Mouse (Mus musculus) kidney, adult 11 months (tissue): ENCODE measurements around the gene Sap30bp.
A peak's percentile ranks its signal among the peaks of the same experiment; 100 is the strongest.

Source experiments
- DNase-seq: peaks from one replicate; pipeline ENCODE4 v3.0.0; 2022

The Sap30bp gene

DNA sequence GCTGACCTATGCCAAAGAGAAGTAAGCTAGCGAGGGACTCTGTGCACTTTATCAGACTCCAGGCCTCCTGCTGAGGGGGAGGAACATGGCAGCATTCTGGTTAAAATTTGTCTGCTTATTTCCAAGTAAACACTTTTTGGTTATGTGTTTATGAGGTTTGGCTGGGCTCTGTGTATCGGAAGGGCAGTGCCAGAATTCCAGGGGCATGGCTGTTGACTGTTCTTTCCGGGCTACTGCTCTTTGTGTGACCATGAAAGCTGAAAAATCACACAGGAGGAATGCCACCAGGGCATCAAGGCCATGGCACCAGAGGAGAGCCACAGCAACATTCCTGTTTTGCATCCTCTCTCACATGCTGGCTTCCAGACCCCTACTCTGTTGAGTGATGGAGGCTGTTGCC, 27.0 kb upstream of the Sap30bp start:
- peak; percentile 73 for DNase-seq

- DNase-seq, result peak; percentile 51
Measured at GRCm38 (mm10) chr11:115906521-115906920, 26.6 kb upstream of the Sap30bp start.

- peak; percentile 35 for DNase-seq
Measured at GRCm38 (mm10) chr11:115911134-115911561, 21.9 kb upstream of the Sap30bp start.

- peak; percentile 83 for DNase-seq
Measured at GRCm38 (mm10) chr11:115911632-115912376, 21.3 kb upstream of the Sap30bp start, which contains the start of gene Smim6. TSS of gene Smim6 (plus strand) at chr11:115912017.

GRCm38 (mm10) chr11:115916579-115916978, 16.5 kb upstream of the Sap30bp start:
- no peak for DNase-seq

DNA sequence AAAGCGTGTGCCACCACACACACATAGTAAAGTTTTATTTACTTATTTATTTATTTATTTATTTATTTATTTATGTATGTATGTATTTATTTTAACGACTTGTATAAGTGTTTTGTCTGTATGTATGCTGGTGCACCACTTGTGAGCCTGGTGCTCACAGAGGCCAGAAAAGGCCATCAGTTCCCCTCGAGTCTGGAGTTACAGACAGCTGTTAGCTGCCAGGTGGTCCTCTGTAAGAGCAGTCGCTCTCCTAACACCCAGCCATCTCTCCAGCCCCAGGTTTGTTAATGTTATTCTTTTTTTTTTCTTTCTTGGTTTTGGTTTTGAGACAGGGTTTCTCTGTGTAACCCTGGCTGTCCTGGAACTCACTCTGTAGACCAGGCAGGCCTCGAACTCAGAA, 14.4 kb upstream of the Sap30bp start:
- no peak for DNase-seq

- no peak for DNase-seq
Measured at GRCm38 (mm10) chr11:115919073-115919472, 14.0 kb upstream of the Sap30bp start.

GRCm38 (mm10) chr11:115920110-115920818, 12.8 kb upstream of the Sap30bp start:
- peak; percentile 42 for DNase-seq

DNA sequence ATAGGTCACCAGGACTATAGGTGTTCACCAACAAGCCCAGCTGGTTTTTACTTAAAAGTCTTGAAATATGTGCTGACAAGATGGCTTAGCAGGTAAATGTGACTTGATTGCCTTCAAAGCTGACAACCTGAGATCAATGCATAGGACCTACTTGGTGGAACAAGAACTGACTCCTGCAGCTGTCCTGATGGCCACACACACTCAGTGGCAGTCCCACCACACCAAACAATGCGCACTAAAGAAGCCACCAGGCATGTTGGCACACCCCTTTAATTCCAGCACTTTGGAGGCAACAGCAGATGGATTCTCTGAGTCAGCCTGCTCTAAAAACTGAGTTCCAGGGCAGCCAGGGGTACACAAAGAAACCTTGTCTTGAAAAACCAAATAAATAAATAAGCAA, 11.1 kb upstream of the Sap30bp start:
- no peak for DNase-seq

DNA sequence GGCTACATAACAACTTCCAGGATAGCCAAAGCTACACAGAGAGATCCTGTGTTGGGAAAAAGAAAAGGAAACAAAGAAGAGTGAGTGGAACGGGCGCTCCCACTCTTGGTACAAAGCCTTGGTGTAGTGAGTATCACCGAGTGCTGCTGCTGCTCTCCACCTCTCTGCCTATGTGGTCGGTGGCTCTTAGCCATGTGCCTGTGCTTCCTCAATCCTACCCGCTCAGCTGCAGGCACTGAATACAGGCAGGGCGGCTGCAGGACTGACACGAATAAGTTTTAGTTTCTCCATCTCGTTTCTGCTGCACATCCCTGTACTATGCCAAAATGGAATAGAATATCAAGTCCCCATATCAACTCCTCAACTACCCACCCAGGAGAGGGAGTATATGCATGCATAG, 4.1 kb upstream of the Sap30bp start:
- no peak for DNase-seq

DNA sequence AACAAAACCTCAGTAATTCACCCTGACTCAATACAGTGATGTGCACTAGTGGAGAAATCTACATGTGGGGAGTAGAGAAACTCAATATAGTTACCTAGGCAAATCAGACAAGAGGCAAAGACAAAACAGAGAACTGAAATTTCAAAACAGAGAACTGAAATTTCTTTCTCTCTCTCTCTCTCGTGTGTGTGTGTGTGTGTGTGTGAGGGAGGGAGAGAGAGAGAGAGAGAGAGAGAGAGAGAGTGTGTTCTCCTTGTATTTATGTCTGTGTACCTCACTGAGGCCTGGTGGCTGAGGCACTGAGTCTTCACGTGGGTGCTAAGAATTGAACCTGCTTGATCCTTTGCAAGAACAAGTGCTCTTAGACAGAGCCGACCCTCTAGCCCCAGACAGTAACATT, 3.3 kb upstream of the Sap30bp start:
- DNase-seq, result no peak

DNA sequence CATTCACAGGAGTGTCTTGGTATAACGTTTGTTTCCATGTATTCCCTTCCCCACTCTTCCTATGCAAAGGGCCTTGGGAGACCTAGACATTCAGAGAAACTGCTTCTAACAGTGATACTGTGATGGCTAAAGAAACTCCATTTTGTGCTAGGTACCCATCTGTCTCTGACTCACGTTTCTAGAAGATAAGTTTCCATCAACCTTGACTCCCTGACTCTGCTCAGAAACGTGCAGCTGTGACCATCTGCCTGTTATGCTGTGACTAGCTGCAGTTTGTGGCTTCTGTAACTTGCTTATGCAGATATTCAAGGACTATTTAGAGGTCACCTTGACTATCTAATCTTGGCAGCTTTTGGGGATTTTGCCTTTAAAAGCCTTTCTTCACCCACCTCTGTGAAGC, 1.8 kb upstream of the Sap30bp start:
- no peak for DNase-seq

GRCm38 (mm10) chr11:115933747-115934110, 647 bp downstream of the Sap30bp start:
- no peak for DNase-seq

GRCm38 (mm10) chr11:115939690-115940329, 6.7 kb downstream of the Sap30bp start:
- peak; percentile 58 for DNase-seq

DNA sequence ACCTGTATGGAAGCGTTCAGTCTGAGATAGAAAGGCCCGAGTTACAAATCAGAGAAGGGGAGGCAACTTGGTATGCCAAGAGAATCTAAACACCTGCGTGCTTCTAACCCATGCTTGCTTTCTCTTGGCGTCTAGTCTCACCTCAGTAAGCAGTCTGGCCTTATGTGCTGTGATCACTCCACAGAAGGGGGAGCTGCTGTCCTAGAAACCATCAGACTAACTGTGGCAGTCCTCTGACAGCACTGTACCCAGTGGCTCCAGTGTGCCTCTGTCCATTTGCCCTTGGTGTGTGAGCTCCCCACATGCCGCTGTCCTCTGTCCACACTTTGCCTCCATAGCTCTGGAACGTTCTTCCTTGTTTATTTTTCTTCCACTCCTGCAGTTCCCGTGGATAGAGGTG, 8.9 kb downstream of the Sap30bp start:
- DNase-seq, result no peak

GRCm38 (mm10) chr11:115945247-115945646, 12.2 kb downstream of the Sap30bp start:
- DNase-seq, result no peak

- peak; percentile 20 for DNase-seq
Measured at GRCm38 (mm10) chr11:115946221-115946828, 13.2 kb downstream of the Sap30bp start.

GRCm38 (mm10) chr11:115948316-115948715, 15.2 kb downstream of the Sap30bp start:
- DNase-seq, result no peak

- no peak for DNase-seq
Measured at GRCm38 (mm10) chr11:115950719-115951118, 17.6 kb downstream of the Sap30bp start.

GRCm38 (mm10) chr11:115954712-115955111, 21.6 kb downstream of the Sap30bp start:
- no peak for DNase-seq

GRCm38 (mm10) chr11:115955195-115955858, 22.2 kb downstream of the Sap30bp start:
- DNase-seq, result peak; percentile 69

DNA sequence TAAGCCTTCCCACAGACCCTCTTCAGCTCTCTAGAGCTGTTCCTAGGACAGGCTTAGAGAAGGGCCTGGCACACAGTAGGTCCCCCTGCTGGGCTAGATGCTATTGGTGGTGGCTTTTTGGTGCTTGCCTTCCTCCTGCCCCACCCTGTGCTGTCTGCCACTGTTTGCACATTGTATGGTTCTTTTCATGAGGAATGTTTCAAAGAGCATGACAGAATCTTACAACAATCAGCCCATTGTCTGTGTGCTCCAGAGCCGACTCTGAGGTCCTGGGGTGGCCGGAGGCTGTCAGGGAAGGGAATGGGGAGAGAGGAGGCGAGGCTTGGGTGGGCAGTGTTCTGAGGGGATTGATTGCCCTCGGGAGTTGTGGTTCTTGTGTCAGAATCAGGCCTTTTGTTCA, 23.4 kb downstream of the Sap30bp start:
- no peak for DNase-seq

DNA sequence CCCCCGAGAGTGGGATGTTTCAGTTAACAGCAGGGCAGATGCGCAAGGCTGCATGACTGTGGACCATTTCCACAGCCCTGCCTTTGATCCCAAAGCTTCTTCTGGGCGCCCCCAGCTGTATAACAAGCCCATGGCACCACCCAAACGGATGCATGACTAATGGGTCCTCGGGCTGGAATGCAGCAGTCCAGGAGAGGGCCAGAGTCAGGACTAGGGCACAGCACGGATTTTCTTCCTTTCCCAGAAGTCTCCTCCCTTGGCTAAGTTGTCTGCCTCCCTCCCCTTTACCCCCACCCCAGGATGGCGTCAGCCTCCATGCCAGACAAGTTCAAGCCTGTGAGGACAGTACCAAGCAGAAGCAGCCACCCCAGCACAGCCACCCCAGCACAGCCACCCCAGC, 24.9 kb downstream of the Sap30bp start:
- no peak for DNase-seq
